Mouse (Mus musculus) heart, postnatal 25 days (tissue): ENCODE data around the gene Tmem238. TPM values are rescaled to one million over a fixed set of nuclear protein-coding genes. Genes with fewer than 3 reads are reported as not detected.

ENCODE experiments used
- DNase-seq: peaks from one replicate; pipeline ENCODE4 v3.0.0; 2022; ENCODE audit warnings: low spot score
- intact Hi-C: fragments of 180-260 bp; cut with DNase I; formaldehyde crosslinking; loops from one replicate; pipeline ENCODE4 v1.15.1; 2025
- total RNA-seq, 2 experiments: library from RNA; stranded (reverse); gene quantifications; 2 replicates each; pipeline ENCODE4 v1.2.3; 2021

Gene Tmem238
- total RNA-seq, 2 experiments from 2014 or later: 3.5 to 4.3 TPM

DNA sequence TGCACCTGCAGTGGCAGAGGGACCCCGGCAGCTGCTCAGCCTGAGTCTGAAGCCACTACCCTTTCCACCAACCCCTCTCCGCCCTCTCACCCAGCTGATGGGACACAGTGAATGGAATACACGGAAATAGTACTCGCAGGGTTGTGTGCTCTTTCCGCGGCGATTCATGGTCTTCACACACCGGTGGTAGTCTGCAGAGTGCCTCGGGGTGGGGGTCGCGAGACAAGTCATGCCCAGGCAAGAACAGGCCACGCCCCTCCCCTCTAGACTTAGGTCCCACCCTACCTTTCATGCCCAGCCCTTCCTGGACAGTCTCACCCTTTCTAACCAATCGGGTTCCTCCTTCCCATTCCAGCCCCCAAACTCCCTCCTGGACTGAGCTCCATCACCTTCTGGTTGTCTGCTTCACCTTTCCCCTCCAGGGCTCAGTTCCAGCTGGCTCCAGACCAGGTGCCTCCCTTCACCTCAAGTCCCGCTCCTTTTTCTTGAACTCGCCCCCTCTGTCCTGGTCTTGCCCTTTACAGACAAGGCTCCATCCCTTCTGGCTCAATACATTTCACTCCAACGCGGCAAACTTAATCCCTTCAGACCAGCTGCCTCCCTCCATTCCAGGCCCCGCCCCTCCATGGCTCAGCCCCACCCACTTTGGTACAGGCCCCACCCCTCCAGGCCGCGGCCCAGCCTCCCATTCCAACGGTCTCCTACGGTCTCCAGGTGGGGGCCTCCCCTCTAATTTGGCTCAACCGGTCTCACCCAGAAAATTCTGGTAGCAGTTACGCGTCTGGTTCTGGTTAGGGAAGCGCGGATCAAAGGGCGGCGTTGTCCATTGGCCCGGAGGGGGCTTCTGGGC is 37.3 kb downstream of the Tmem238 start:
- intact Hi-C loops: no loop called here

DNA sequence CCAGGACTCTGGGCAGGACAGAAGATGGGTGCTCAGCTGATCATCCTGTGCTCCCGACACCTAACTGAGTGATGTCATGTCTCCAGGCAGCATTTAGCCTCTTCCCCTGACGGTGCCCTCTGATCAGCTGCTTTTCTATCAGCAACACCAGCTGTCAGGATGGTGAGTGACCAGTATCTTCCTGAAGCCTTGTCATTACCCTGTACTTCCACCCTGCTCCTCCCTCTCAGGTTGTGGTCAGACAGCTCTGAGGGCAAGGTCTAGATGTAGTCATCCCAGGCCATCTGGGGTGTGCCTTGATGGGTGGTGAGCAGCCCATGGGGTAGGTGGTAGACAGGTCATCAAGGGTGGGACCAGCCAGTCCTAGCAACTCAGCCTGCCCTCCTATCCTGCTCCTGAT is 40.3 kb downstream of the Tmem238 start:
- intact Hi-C loops: no loop called here
- no peak for DNase-seq

More for the DNA sequence above, 37.3 kb downstream of the Tmem238 start:
- no peak for DNase-seq

DNA sequence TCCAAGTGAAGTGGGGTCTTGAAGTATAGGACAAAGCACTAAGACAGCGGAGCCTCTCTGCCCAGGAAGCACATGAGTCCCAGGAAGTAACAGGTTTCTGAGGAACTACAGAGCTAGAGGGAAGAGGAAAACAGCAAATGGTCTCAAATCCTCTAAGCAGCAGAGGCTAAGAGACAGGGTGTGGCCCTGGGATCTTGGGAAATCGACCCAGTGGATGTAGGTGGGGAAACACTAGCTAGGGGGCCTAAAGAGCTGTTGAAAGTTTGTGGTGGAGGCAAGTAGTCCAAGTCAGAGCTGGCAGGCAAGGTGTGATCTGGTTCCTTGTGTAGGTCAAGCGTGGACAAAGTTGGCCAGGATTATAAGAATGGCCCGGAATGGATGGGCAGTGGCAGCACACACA is 41.1 kb downstream of the Tmem238 start:
- DNase-seq: no peak

DNA sequence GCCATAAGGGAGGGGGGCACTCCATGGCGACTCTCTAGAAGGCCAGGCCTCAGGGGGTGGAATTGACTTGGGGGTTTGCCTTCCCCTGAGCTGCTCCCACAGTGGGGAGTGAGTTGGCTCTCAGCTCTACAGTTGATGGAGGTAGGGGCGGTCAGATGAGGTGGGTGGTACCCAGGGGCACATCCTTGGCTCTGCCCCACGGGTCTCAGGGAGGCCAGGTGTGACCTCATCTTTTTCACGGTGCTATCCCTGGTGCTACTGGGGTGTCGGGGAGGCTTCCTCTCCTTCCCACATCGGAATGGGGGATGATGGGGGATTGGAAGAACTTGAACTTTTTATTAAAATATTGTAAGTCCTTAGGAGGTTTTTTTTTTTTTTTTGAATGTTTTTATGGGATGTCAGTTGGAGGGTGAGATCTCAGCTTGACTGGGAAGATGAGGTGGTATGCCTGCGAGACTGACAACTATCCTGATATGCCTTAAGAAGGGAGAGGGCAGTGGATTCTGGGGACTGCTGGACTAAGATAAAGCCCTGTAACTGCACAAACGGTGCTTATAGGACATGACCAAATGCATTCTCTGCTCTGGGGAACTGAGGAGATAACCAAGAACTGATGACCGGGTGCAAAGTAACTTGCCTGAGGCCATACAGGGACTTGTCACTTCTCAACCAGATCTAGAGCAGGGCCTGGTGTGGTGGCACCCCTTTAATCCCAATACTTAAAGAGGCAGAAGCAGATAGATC is 42.1 kb downstream of the Tmem238 start:
- intact Hi-C loops: no loop called here
- DNase-seq: no peak

More for the DNA sequence above, 41.1 kb downstream of the Tmem238 start:
- intact Hi-C loops: no loop called here

DNA sequence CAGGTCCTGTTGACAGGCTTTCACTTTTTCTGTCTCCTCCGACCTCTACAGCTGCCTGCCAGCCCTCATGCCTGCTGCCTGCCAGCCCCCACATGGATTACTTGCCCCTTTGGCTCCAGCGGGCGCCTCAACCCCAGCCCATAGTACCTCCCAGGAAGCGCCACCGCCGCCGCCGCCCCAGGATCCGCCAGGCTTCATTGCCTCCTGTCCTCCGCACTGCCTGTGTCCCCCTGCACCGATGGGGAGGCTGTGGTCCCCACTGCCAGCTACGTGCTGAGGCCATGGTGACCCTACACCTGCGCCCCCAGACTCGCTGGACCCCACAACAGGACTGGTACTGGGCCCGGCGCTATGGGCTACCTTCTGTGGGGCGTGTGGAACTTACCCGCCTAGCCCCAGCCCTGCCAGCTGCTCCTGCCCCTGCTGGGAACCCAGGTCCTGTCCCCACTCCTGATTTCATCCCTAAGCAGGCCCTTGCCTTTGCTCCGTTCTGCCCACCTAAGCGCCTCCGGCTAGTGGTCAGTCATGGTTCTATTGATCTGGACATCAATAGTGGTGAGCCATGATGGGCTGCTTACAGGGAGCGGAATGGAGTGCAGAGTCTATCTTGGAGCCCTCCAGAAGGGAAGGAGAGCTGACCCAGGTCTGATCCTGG is 43.0 kb downstream of the Tmem238 start:
- intact Hi-C loops: no loop called here

DNA sequence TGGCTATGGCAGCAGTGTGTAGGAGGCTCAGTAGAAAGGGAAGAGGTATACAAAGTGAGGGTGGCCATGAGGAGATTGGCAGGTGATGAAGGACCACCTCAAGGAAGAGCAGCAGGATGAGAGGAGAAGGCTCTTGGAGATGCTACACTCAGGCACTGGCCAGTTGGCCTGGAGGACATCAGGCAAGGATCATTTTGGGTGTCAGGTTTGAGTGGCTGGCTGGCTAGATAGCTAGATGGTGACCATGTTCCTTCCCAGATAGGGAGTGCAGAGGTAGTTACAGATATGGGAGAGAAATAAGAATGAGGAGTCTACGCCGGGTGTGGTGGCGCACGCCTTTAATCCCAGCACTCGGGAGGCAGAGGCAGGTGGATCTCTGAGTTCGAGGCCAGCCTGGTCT is 44.6 kb downstream of the Tmem238 start:
- DNase-seq: no peak
- intact Hi-C loops: loop anchor here (5.0 kb wide), 2 partner anchors 58 to 122 kb away; partner anchors contain the start of gene Hspbp1

More for the DNA sequence above, 43.0 kb downstream of the Tmem238 start:
- no peak for DNase-seq

DNA sequence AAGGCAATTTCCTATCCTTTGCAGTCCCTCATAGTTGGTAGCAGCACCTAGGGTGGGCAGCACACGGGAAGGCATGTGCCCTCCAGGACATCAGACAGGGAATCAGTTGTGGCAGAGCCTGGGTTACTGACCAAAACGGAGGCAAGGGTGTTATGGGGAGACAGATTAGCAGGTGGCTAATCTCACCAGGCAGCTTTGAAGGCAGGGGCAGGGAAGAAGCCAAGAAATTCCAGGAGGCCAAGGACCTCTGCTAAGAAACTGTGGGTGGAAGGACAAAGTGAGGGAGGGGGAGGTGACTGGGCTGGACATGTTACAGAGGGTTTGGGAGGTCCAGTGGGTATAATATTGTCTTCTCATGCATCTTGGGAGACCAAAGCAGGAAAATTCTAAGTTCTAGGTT is 46.1 kb downstream of the Tmem238 start:
- no peak for DNase-seq
- intact Hi-C loops: loop anchor here (5.0 kb wide), 2 partner anchors 56 to 124 kb away; partner anchors contain the start of gene Hspbp1

DNA sequence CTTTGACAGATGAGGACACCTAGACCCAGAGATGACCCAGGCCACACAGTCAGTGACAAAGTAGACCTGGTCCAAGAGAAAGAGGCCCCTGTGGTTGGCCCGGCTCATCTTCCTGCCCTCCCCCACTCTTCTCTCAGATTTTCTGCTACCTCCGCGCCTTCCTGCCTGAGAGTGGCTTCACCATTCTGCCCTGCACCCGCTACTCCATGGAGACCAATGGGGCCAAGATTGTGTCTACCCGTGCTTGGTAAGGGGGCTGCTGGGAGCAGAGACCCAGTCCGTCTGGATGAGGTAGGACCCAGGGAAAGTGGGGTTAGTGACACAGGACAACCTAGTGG is 47.0 kb downstream of the Tmem238 start:
- intact Hi-C loops: loop anchor here (5.0 kb wide), 2 partner anchors 55 to 125 kb away; partner anchors contain the start of gene Hspbp1
- DNase-seq: no peak

DNA sequence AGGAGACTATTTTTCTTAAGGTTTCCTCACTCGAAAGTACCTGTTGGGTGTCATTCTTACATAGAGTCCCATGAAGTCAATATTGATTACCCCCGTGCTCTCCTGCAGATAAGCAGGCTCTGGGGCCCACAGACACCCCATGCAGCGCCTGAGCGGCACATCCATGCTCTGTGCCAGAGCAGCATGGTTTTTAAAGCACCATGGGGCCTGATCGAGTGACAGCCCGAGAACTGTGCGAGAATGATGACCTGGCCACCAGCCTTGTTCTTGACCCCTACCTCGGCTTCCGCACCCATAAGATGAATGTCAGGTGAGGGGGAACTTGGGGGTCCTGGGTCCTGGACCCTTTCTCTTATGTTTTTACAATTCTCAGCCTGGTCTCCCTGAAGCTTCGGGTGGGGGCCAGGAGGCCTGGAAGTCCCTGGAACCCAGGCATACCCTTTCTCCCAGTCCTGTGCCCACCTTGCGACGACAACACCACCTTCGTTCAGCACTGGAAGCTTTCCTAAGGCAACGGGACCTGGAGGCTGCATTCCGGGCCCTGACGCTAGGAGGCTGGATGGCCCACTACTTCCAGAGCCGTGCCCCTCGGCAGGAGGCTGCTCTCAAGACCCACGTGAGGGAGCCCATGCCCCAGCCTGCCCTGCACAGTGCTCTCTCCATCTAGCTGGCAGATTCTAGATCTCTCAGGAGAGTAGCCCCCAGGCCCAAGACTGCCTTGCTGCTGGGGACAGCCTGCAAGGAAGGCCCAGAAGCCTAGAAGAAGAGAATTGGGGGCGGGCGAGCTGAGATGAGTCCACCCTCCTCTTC is 47.6 kb downstream of the Tmem238 start:
- intact Hi-C loops: loop anchor here (2.0 to 5.0 kb wide), 3 partner anchors 47 to 125 kb away; partner anchors contain the start of genes Hspbp1 and Tmem238
- DNase-seq: no peak

DNA sequence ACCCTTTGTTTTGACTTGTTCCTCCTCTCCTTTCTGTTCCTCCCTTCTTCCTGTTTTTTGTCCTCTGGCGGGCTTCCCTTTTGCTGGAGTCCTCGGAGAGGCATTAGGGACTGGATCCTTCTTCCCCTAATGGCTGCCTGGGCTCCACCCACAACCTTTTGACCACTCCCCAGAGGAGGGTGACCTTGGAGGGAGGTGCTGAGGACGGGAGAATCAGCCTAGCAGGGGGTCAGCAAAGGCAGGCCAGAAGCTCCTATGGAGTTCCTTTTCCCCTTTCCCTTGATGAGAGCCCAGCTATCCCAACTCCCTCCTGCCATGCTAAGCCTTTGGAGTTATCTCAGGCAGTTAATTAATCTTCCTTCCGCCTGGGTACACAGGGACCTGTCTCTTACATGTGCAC is 48.3 kb downstream of the Tmem238 start:
- peak; percentile 62 for DNase-seq
- intact Hi-C loops: loop anchor here (2.0 to 5.0 kb wide), 3 partner anchors 48 to 126 kb away; partner anchors contain the start of genes Hspbp1 and Tmem238

DNA sequence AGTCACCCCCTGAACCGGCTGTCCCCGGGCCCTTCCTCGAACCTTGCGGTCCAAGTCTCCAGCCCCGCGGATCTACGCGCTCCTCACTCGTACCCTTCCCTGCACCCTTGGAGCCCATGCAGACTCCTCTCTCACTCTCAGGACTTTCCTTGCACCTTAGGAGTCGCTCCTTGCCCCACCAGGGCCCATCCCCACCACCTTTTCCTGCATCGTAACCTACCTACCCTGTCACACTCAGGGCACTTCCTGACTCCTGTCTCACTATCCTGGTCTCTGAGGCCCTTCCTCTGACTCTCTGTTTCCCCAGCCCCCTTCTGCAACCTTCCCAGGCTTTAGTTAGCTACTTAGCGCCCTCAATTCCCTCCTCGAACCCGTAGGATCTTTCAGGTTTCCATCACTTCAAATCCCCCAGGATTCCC is 49.1 kb downstream of the Tmem238 start:
- intact Hi-C loops: loop anchor here (2.0 to 5.0 kb wide), 3 partner anchors 48 to 127 kb away; partner anchors contain the start of genes Hspbp1 and Tmem238
- DNase-seq: no peak

DNA sequence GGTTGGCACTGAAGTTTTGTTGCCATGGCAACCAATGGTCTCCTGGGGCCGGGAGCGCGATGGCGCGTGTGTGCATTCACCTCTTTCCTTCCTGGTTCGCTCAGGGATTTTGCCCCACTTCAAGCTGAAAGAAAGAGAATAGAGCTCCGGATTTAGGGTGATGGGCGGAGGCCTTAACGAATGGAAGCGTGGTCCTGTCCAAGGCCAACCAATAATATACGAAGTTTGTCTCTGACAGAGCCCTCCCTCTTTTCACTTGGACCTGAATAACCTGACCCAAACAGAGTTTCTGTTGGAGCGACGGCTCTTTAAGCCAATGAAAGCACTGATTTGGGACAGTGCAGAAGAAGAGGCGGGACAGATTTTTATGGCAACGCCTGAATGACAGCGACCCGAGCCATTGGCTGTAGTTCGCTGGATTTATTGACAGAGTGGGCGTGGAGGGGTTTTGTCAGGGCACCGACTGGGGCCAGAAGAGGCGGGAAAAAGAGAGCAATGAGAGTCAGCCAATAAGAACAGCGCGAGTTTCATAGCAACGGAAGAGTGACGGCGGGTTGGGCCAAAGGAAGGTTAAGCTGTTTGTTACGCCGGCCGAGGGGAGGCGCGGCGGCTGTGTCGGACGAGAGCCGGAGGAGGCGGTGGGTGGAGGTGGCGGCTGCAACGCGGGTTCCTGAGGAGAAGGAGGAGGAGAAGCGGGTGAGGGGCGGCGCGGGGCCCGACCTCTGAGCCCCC is 49.7 kb downstream of the Tmem238 start, which contains the start of gene Kmt5c:
Gene Kmt5c (plus strand): TSS at position 572 of the 732 bp plus-strand sequence.
- peak; percentile 99 for DNase-seq

DNA sequence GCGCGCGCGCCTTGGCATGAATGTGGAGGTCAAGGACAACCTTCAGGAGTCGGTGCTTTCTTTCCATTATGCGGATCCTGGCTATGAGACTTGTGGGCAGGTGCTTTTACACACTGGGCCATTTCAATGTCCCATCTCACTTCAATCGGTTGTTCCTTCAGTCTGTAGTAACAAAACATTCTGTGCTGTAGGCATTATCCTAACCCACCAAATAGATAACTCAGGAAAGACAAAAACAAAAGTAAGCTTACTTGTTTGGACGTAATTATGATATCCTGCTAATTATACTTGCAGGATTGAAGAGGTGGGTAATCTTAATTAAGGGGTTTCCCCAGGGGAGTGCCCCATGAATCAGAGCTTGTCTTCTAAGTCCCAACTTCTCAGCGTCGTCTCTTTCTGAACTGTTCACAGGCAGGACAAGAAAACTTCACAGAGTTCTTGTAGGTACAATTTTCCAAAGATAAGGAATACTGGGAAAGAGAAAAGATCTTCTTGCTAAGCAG is 50.4 kb downstream of the Tmem238 start:
- no peak for DNase-seq
- intact Hi-C loops: no loop called here

More for the DNA sequence above, 49.7 kb downstream of the Tmem238 start, which contains the start of gene Kmt5c:
- intact Hi-C loops: loop anchor here (2.0 to 5.0 kb wide), 3 partner anchors 49 to 128 kb away; partner anchors contain the start of genes Hspbp1 and Tmem238

Other genes with a start within 250 kb of the Tmem238 start
- gene Syt5, start 242.1 kb downstream of the Tmem238 start, total RNA-seq: 1 to 10 TPM in 1 of 2 experiments, under 1 TPM in 1; 0.94 to 1.1 TPM
- not detected for gene Ptprh, start 185.6 kb downstream of the Tmem238 start, total RNA-seq
- 1 to 10 TPM; 4.9 to 6.4 TPM for gene Tmem86b, start 158.2 kb downstream of the Tmem238 start, total RNA-seq
- 10 to 100 TPM; 74.9 to 76.3 TPM for gene Ppp6r1, start 130.6 kb downstream of the Tmem238 start, total RNA-seq
- 10 to 100 TPM; 32.1 to 33.3 TPM for gene Hspbp1, start 104.6 kb downstream of the Tmem238 start, total RNA-seq
- gene Brsk1, start 99.1 kb downstream of the Tmem238 start, total RNA-seq: 1 to 10 TPM; 1.1 to 1.3 TPM
- under 1 TPM; 0.22 to 0.23 TPM for gene Tmem150b, start 64.4 kb downstream of the Tmem238 start, total RNA-seq
- gene Kmt5c, start 49.5 kb downstream of the Tmem238 start, total RNA-seq: 10 to 100 TPM; 16.4 to 20.7 TPM
- 1 to 10 TPM; 1.5 to 1.7 TPM for gene Cox6b2, start 36.6 kb downstream of the Tmem238 start, total RNA-seq
- not detected for gene Fam71e2, start 18.4 kb downstream of the Tmem238 start, total RNA-seq
- gene Il11, start 6.8 kb downstream of the Tmem238 start, total RNA-seq: under 1 TPM in 1 of 2 experiments, not detected in 1; 0.26 TPM
- not detected for gene Tmem190, start 6.7 kb downstream of the Tmem238 start, total RNA-seq
- 100 to 1,000 TPM; 489 to 533 TPM for gene Rpl28, start 3.2 kb upstream of the Tmem238 start, total RNA-seq
- gene Ube2s, start 22.9 kb upstream of the Tmem238 start, total RNA-seq: 10 to 100 TPM; 84.6 to 93.3 TPM
- under 1 TPM in 1 of 2 experiments, not detected in 1; 0.08 TPM for gene Shisa7, start 55.0 kb upstream of the Tmem238 start, total RNA-seq
- gene Isoc2b, start 80.6 kb upstream of the Tmem238 start, total RNA-seq: 1 to 10 TPM; 3.5 to 5.3 TPM
- 10 to 100 TPM; 40.5 to 44.4 TPM for gene Isoc2a, start 87.5 kb upstream of the Tmem238 start, total RNA-seq
- gene Gm36210, start 116.9 kb upstream of the Tmem238 start, total RNA-seq: not detected
- gene Zfp628, start 125.6 kb upstream of the Tmem238 start, total RNA-seq: 1 to 10 TPM; 7.9 to 8.1 TPM
- 1 to 10 TPM; 3.8 to 5.4 TPM for gene Nat14, start 132.4 kb upstream of the Tmem238 start, total RNA-seq
- 1 to 10 TPM; 3.8 to 4.3 TPM for gene Ssc5d, start 136.1 kb upstream of the Tmem238 start, total RNA-seq
- gene Sbk2, start 174.8 kb upstream of the Tmem238 start, total RNA-seq: 10 to 100 TPM; 22.4 to 28.7 TPM
- gene Sbk3, start 181.5 kb upstream of the Tmem238 start, total RNA-seq: 10 to 100 TPM; 46.1 to 48.7 TPM
- gene Zfp579, start 206.5 kb upstream of the Tmem238 start, total RNA-seq: 10 to 100 TPM; 14.9 to 18.0 TPM
- gene Zfp524, start 224.8 kb upstream of the Tmem238 start, total RNA-seq: 1 to 10 TPM; 8.7 to 9.0 TPM
- 10 to 100 TPM; 13.6 to 24.2 TPM for gene Fiz1, start 225.0 kb upstream of the Tmem238 start, total RNA-seq
- gene Gm44973, start 225.8 kb upstream of the Tmem238 start, total RNA-seq: not detected
- gene Zfp865, start 230.7 kb upstream of the Tmem238 start, total RNA-seq: 10 to 100 TPM; 12.8 to 15.4 TPM
- under 1 TPM; 0.28 to 0.31 TPM for gene Ccdc106, start 230.9 kb upstream of the Tmem238 start, total RNA-seq
- gene 4632433K11Rik, start 244.5 kb upstream of the Tmem238 start, total RNA-seq: not detected
- 1 to 10 TPM; 5.3 to 6.1 TPM for gene Zfp784, start 248.8 kb upstream of the Tmem238 start, total RNA-seq